Comparison of ENCODE assay signal across 20 mouse cellular contexts in genomic region chr19:47853053-47853452, GRCm38 (mm10). TPM values are rescaled to one million over a fixed set of nuclear protein-coding genes. Genes with fewer than 3 reads are reported as not detected.
DNase-seq lines count a peak whose midpoint lies in the region; TF ChIP-seq lines count a peak whose summit lies in the region.
"Had no signal": no experiment of that assay in that cellular context is flagged by ENCODE, and none has a peak within 500 bp of the region (broad histone marks: within the 10 kb centered on the region; RNA-seq: fewer than 3 reads in every experiment).

No protein-coding gene starts in this region.

- H3K27ac ChIP-seq in embryonic fibroblast, embryonic 13.5 days (ENCODE audit: insufficient read depth, low read length) = peak overlapping the region; percentile 96
- H3K27ac ChIP-seq: forebrain, embryonic 12.5 days; forebrain, embryonic 15.5 days had no signal

- peaks cover 13% of the 10 kb centered on the region; the same call in 1 of the 2 replicates for H3K4me1 ChIP-seq in embryonic fibroblast, embryonic 13.5 days (ENCODE audit: control insufficient read depth, insufficient read depth, low read length)

- TF ChIP-seq POLR2A in embryonic fibroblast, embryonic 13.5 days (IDR thresholded peaks at IDR 0.05; ENCODE audit: low read depth, low read length) = no peak

- no peak overlapping the region for H3K4me3 ChIP-seq in embryonic fibroblast, embryonic 13.5 days (ENCODE audit: insufficient read depth, low read length)
- H3K4me3 ChIP-seq: embryonic facial prominence, embryonic 12.5 days; erythroblast, embryonic 14.5 days; forebrain, embryonic 10.5 days; forebrain, embryonic 12.5 days; forebrain, embryonic 15.5 days had no signal

- no peak for TF ChIP-seq CTCF in embryonic fibroblast, embryonic 13.5 days (IDR thresholded peaks at IDR 0.05; ENCODE audit: borderline replicate concordance, insufficient read depth, low read length)

- peak; percentile 63 for DNase-seq in 416B (ENCODE audit: low read depth)
- no peak for DNase-seq in neural tube, embryonic 10.5 days (ENCODE audit: extremely low spot score, low spot score)
- no peak for DNase-seq in heart, postnatal 4 days
- no peak for DNase-seq in ovary, postnatal 14 days (ENCODE audit: low spot score)
- DNase-seq: adrenal gland, adult 8-10 months; adrenal gland, postnatal 14 days; adrenal gland, postnatal 36 days; cerebellum, adult 11-12 months; cerebellum, adult 2 months; cerebellum, adult 9-10 months; cerebellum, postnatal 10 days; cerebellum, postnatal 25 days; forebrain, postnatal 0 days had no signal

RNA-seq across cellular contexts. Expression of gene Gsto1, which starts 1.7 kb away (rescaled TPM):
- 340 and 673 TPM in 2 replicates for polyA plus RNA-seq in embryonic fibroblast, embryonic 13.5 days (2011; ENCODE audit: insufficient read length, low read depth, missing spikeins)
- 10 to 100 TPM; 68.9 to 69.7 TPM for total RNA-seq in heart, postnatal 4 days (2021)

RNA-seq across cellular contexts. Expression of gene Gsto2, which starts 12.3 kb away (rescaled TPM):
- polyA plus RNA-seq in embryonic fibroblast, embryonic 13.5 days (2011; ENCODE audit: insufficient read length, low read depth, missing spikeins) = 0.98 and 3.5 TPM in 2 replicates
- 1 to 10 TPM; 1.5 to 1.8 TPM for total RNA-seq in heart, postnatal 4 days (2021)
- total RNA-seq: MEL had no signal
- polyA plus RNA-seq: erythroblast, embryonic 14.5 days had no signal
